Mouse (Mus musculus) layer of hippocampus, adult 9-10 months (tissue): Measurements from ENCODE around the gene Tmem233.

Experiments
- DNase-seq: peaks from one replicate; pipeline ENCODE4 v3.0.0; 2022; ENCODE audit warnings: low spot score

Tmem233 gene

DNA sequence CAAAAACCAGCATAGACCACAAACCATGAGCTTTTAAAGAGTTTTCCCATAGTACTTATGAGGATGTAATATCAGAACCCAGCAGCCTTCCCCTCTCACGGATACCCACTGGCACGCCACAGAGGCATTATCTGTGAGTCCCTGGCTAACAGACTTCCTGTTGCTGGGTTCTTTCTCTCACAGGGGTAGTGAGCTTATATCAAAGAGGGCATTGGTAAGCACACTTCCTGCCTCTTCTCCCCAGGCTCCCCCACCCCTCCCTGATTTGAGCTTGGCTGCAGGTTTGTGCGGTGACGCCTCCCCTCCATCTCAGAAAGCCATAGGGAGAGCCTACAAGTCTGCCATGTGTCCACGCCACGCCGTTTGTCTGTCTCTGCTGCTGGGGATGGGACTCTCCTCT, 54.0 kb downstream of the Tmem233 start:
- no peak for DNase-seq

DNA sequence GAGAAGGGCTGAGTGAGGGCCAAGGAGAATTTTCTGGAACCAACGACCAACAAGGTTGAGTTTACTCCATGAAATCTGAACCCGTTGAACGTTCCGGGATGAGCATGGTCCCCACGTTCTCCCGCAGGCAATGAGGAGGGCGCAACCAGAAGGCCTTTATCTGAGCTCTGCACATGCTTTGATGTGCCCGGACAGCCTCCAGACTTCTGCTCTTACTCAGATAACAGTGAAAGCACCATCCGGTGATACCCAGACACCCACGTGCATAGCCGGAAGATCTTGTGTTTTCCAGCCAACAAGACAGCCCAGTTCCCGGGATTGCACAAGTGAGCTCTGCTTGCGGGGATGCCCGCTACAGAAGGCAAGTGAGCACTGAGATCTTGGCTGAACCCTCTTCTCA, 56.5 kb downstream of the Tmem233 start:
- no peak for DNase-seq

DNA sequence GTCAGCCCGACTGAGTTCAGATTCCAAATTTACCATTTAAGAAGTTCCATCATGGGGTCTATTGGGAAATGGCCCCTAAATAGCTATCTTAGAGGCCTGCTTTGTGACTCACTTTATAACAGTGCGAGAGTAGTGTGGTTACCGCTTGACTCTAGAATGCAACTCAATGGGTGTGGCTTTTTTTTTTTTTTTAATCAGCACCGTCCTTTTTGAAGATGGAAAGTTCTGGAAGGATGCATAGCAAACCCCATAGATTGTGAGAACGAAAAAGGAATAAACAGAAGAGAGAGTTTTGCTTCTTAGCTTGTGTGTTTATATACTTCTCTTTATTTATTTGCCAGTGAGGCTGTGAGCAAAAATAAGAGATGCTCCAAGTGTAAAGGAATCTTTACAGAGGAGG, 56.9 kb downstream of the Tmem233 start:
- no peak for DNase-seq

DNA sequence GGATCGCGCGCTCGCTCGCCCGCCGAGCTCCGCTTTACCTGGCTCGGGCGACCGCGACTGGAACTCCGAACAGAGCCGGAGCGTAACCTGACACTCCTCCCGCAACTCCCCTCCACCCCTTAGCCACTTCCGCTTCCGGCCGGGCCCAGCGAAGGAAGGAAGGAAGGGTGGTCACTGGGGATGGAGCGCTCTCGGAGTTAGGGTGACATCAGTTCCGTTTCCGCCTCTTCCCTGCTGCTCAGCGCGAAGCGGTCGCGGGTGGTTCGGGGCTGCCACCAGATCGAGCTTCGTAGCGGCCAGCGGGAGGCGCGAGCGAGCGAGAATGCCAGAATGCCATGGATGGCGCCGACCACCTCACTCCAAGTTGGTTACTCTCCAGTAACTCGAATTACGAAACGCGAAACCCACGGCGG, 58.7 kb downstream of the Tmem233 start, which contains the start of gene Prkab1:
Prkab1 (minus strand) TSS at position 182 of the 413 bp plus-strand sequence.
- DNase-seq = peak; percentile 59

DNA sequence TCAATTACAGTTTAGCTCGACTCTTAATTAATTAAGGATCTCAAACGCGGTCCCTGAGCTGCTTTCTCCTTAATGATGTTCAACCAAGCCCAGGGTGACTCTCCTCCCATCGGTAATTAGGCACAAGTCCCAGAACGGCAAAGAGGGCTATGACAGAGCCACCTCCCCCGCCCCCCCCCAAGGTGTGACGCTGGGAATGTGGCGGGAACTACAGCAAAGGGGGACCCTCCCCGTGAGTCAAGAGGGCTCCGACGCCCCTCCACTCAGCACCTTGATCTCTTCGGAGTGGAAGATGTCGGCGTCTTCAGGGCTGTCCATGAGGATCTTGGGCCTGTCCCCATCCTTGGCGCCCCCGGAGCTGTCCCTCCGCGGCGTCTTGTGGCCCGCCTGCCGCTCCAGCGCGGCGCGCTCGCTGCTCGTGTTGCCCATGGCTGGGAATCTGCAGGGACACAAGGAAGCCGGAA, 59.2 kb downstream of the Tmem233 start:
- no peak for DNase-seq

DNA sequence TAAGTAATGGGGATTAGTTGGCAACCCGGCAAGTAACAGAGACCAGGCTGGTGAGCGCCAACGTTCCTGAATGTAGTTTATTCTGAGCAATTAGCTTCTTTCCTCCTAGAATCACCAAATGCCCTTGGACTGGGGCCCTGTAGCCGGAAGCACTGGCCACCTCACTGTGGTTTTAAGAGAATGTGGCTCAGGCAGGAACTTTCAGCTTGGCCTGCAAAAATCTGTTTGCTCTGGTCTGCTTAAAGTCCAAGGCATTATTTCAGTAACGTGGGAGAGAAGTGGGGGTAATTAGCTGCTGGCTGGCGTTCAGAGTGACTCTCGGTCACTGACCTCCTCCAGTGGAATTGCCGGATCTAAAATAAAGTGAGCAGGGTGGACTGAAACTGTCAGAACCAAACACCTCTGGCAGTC, 59.8 kb downstream of the Tmem233 start:
- DNase-seq = no peak

DNA sequence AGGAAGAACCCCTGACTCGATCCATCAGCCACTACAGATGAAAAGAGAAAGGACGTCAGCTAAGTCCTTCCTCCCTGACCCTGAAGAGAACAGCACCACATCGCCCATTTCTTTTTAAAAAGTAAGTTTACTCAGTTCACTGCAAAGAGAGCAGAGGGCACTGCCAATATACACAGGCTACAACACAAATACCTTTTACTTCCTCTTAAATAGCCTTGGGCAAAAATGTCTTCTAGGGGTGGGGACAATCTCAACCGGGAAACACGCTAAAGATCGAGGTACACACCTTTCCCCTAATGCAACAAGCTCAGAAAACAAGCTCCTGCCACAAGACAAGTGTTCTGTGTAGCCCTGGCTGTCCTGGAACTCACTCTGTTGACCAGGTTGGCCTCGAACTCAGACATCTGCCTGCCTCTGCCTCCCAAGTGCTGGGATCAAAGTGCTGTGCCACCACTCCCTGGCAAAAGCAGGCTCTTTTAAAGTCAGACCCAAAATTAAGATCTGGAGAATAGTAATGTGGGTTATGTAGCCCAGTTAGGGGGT, 60.3 kb downstream of the Tmem233 start:
- no peak for DNase-seq

DNA sequence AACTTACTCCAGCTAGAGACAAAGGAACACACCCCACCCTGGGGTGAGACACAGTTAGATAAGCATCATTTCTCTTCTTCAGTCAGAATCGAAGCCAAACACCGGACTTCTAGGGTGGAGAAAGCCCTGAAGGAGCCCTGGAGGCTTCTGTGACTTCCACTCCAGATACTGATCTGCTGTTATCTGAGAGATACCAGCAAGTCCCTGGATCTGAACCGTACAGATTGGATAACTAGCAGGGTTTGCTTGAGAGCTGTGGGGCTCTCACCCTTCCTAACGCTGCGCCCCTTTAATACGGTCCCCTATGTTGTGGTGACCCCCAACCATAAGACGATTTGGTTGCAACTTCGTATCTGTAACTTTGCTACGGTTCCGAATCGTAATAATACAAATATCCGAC, 60.9 kb downstream of the Tmem233 start:
- DNase-seq = no peak

DNA sequence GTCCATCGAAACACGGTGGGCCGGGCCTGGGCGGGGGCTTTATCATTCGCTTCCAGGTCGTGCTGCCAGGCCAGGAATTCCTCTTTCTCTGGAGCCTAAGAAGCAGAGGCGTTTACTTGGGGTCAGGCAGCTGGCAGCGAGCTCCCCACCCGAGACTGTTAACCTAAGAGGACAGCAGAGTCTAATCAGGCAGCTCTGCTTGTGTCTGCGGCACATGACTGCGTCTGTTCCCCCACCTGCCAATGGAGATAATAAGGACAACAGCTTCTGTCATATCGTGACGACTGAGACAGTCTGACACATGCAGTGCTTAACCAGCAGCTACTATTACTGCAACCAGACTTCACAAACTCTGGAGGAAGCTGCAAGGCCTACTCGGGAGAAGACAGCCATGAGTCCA, 61.5 kb downstream of the Tmem233 start:
- no peak for DNase-seq

DNA sequence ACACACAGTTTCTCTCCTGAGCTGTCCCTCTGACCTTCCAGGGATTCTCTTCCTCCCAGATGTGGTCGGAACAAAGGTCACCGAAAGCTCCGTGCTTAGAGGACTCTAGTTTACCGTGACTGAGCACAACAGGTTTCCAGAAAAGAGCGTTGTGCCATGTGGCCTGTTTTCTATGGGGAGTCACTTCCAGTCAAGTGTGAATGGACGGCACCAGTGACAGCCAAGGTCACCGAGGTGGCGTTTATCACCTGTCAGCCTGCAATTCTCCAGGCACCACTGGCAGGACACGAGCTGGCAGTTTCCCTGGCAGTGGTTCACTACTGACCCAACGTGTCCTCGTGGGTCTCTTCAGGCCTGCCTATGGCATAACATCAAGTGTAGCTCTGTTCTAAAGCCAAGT, 63.7 kb downstream of the Tmem233 start:
- DNase-seq = no peak

DNA sequence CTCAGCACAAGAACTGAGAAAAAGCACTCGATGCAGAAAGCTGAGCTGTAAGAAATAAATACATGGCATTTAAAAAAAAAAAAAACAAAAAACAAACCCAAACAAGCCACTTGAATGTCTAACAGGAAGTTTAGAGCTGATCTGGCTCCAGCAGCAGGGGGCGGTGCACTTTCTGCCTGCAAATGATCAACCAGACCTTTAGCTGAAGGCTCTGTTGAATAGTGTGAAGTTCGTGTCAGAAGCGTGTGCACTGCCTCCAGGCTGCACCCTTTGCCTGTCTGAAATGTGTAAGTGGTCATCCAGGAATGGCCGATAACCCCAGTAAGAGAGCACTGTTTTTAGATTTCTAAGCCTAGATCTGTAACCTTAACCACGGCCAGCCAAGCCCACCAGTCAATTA, 64.3 kb downstream of the Tmem233 start:
- no peak for DNase-seq

DNA sequence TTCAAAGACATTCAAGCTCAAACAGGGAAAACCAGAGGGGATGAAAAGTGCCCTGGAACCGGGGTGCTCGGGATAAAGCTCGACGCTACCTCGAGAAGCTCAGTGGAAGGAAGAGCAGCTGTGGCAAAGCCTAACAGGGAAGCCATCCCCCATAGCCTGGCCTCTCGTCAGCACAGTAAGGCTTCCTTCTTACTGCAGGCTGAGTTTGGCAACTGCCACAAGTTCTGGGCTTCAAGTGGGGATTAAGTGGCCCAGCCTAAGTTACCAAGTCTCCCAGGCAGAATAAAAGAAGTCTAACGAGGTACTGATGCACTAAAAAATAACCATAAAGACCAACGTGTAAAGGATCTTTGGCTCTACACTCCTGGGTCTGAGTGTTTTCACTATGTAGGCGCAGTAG, 64.8 kb downstream of the Tmem233 start:
- no peak for DNase-seq

DNA sequence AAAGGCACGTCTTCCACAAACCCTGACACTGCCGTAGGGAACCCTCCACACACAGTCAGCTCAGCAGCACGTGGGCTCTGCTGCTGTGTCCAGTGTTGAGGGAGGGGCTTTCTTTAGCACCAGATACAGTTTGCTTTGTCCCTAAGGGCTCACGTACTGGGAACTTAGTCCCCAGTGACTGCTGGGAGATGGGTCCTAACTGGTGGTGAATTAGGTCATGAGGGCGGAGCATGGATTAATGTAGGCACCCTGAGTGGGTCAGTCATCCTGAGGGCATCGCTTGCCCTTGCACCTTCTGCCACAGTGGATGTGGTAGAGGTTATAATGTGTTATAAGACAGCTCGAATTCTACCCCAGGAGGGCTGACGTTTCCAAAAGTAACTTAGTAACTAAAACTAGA, 65.7 kb downstream of the Tmem233 start:
- DNase-seq = no peak

DNA sequence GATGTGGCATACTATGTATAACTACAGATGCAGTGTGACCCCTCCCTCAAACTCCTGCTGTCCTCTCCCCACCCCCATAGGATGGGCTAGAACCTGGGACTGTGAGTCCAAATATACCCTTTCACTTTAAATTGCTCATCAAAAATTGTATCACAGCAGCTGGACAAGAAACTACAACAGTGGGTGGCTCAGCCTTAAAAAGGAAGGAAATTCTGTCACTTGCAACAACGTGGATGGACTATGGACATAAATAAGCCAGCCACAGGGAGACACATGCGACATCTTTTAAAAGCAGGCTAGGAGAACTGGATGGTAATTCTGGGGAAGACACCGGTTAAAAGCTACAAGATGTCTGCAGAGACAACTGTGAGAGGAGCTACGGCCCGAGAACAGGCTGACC, 66.5 kb downstream of the Tmem233 start:
- DNase-seq = no peak

DNA sequence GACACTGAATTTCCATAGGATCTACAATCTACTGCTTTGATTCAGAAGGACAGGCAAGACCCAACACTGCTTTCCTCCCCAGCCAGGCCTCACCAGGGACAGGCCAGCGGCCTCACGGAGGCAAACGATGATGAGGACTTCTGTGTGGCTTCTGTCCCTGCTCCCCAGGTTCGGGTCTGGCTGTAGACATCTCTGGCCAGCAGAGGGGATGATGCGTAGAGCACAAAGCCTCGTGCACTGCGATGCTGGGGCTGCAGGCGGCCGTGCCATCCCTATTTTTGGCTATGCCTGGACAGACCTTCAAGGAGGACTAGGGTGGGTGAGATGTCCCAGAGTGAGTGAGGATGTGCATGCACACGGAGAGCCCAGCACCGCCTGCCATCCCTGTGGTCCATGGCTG, 68.8 kb downstream of the Tmem233 start:
- DNase-seq = no peak

DNA sequence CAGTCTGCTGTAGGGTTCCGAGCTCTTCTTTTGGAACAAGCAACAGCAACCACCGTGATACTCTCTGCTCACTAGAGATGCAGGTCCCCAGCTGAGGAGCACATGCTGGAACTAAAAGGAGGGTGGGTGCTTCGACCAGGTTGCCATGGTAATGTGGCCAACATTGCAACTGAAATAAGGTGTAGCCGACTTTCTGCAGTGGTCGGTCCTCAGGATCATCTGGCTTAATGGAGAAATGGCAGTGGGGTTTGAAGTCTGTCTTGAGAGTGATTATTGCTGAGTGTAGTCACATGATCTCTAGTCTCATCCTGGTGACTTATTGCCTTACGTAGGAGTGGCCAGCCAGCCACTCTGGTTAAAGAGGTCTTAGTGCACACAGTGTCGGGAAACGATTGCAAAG, 69.2 kb downstream of the Tmem233 start:
- DNase-seq = no peak

DNA sequence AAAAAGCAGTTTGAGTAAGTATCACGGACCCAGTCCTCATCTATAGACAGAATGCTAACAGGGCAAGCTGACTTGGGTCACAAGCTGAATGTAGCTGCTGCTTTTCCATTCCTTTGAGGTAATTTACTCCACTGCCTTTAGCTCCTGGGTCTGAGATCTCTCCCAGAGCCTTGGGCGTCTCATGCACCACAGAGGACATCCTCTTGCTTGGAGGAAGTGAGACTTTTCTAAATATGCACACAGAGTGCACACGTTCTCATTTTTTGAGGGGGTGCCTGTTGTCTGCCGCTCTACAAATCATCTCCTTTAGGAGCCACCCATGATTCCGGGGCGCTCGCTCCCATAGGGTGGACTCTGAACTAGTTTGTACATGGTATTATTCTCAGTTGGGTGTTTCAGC, 70.5 kb downstream of the Tmem233 start:
- no peak for DNase-seq

DNA sequence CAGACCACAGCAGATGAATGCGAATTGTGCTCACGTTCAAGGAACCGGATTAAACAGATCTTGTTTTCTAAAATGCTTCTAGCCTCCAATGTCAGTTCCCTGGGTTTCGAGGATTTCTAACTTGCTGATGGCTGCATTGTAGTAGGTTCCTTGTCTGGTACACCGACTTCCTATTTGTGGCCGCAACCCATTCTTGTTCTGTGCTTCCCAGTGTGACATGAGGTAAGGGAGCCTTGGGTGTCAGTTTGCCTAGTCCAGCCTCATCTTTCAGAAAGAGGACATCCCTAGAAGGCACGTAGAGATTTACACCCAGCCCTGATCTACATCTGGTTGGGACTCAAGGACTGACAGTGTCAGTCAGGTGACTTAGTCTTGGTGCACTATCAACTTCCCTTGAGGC, 71.3 kb downstream of the Tmem233 start:
- DNase-seq = no peak

DNA sequence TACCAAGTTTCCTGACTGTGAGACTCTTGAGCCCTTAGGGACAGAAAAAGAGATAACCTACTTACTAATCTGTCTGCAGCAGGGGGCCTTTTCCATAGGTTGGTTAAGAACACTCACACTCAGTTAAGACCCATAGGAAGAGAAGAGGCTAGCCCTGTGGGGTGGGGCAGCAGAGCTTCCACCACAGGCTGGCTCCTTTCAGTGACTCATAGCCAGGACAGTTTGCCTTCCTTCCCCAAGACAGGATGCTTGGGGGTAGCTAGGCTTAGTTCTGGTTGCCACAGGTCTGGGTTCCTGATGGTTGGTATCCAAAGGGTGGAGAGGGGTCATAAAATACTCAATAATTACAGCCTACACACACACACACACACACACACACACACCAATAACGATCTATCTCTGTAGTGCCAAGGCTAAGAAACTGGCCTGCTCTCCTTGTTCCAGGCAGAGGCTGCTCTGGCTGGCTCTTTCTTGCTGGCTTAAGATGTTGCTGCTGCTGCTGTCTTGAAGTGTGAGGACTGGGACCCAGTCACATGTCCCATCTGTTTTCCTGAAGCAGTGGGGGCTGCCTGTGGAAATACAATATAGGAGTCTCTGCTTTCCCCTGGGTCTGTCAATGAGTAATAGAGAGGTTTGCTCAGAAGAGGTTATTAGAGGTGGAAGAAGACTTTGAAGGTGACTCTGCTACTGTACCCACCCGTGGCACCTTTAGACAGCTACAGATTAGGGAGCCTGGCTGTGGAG, 73.0 kb downstream of the Tmem233 start:
- no peak for DNase-seq

DNA sequence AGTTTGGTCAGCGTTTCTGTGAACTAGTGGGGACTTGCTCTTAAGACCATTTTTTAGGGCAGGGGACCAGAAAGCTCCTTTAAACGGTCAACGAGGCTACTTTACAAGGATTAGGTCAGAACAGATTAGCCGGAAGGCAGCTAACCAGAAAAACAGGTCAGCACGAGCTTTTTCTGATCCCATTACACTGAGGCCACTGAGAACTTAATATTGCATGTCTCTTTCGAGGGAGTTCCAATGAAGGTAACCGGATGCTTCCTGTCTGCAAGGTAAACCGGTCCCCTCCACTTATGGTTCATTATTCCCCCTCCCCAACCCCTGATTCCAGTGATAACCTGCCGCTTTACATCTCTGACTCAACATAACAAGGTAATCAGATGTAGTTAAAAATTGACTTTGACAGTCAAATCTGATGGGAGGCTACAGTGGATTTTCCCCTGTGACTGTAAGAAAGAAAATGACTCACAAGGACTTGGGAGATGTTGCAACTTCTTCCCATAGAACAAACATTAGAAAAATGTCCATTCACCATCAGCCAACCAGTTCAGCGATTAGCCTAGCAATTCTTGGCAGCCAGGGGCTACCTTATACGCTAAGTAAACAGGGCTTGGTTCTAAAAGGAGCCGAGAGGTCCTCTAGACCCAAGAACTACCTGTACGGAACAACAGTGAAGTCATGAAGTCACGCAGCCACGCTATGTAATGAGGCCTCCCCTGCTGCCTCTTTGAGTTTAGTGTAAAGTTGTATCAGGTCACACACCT, 73.8 kb downstream of the Tmem233 start:
- DNase-seq = no peak

DNA sequence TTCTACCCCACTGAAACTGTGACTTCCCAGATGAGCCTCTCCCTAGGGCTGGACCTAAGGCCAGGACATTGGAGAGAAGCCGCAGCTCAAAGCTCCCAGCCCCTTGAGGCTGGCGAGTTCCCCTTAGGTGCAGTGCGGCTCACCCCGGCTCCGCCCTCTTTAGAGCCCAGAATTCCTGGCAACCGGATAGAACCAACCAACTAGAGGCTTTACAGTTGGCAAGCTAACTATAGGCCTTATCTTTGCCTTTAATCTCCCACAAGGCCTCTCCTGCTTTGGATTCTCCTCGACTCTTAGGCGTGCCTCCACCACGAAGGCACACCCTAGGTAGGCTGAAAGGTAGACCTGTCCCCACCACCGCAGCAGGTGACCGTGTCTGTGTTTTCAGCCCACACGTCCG, 75.3 kb downstream of the Tmem233 start:
- no peak for DNase-seq

DNA sequence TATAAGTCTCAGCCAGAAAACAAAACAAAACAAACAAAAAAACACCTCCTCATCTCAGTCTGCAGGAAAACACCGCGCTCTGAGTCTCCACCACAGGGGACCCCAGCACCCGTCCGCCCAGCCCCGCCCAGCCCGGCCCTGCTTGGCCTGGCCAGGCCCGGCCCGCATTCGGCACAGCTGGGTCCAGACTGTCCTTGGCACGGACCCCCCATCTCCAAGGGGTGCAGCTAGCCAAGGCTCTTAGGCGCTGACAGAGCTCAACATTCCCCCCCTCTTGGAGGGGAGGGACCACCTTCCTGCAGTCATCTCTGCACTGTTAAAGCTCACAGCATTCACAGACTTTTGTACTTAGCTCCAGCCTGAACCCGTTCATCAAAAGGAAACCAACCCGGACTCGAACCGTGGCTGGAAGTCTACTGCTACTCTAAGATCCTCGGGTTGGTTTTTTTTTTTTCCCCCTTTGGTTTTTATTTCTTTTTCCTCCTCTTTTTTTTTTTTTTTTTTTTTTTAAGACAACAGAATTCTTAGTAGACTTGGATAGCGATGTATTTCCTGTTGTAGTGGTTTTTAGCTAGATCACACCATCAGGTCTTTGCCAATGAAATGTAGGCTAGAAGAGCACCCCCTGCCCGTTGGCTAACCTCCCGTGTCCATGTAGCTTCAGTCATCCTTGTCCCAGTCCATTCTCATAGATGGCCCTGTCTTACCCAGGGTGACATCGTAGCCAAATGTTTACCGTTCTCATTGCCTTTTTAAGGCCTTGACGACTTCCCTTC, 76.5 kb downstream of the Tmem233 start:
- DNase-seq = no peak

DNA sequence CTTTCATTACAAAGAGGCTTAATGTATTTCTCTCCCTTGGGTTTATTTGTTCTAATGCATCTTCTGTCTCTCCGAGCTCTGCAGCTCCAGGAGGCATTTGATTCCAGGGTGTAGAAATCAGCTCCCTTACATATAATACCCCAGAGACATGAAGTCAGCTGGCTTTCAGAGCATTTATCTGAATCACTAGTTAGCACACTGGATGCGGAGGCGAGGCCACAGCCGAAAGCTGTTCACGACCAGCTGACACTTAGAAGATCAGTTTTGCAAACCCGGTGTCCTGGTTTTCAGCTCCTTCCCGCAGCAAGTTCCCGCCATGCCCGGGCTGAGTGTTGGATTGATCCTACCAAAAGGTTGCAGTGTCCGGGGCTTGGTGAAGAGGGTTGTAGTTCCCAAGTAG, 78.8 kb downstream of the Tmem233 start:
- DNase-seq = no peak
